Mouse (Mus musculus) olfactory bulb, adult 2 months (tissue): ENCODE measurements around the gene Dhx37.

Experiments used
- CTCF ChIP-seq: fragments of 200-500 bp; IDR thresholded peaks from 2 replicates; pipeline ENCODE4 v1.5.1; 2012; ENCODE audit warnings: low read depth, mild to moderate bottlenecking, low read length, moderate library complexity; ENCODE audit not compliant: insufficient read depth
- POLR2A ChIP-seq: fragments of 200-500 bp; IDR thresholded peaks from 2 replicates; pipeline ENCODE4 v1.6.1; 2012; ENCODE audit warnings: mild to moderate bottlenecking, low read depth, low read length, moderate library complexity; ENCODE audit not compliant: insufficient read depth

DNA sequence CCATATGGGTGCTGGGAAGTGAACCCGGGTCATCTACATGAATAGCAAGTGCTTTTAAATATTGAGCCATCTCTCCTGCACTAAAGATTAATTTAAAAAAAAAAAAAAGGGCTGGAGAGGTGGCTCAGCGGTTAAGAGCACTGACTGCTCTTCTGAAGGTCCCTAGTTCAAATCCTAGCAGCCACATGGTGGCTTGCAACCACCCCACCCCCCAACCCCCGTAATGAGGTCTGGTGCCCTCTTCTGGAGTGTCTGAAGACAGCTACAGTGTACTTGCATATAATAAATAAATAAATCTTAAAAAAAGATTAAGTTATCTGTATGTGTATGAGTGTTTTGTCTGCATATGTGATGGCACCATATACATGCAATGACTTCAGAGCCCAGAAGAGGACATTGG lies 26.7 kb upstream of the Dhx37 start:
- TF ChIP-seq POLR2A = no peak
- no peak for TF ChIP-seq CTCF
